Mouse (Mus musculus): Measurements from ENCODE around the gene Plekhb2.

GRCm38 (mm10) chr1:34851562-34851961 lies 1.8 kb downstream of the Plekhb2 start:
- no peak for TF ChIP-seq CTCF (IDR thresholded peaks at IDR 0.05; ENCODE audit: insufficient read depth, low read length)
- no peak for TF ChIP-seq POLR2A (IDR thresholded peaks at IDR 0.05; ENCODE audit: borderline replicate concordance, extremely low read depth, low read depth, low read length)
